Mouse (Mus musculus) forebrain, embryonic 10.5 days (tissue): Measurements from ENCODE around the gene Lrrc10. TPM values are rescaled to one million over a fixed set of nuclear protein-coding genes. Genes with fewer than 3 reads are reported as not detected.
A peak's percentile ranks its signal among the peaks of the same experiment; 100 is the strongest.

Experiments used
- DNase-seq: peaks from one replicate; pipeline ENCODE4 v3.0.0-alpha.2; 2017; ENCODE audit warnings: low spot score; ENCODE audit errors: extremely low spot score
- H3K27ac ChIP-seq: fragments of 300-500 bp; sonication (generic); 2 replicates; pipeline ENCODE4 v1.5.1; 2016; ENCODE audit warnings: mild to moderate bottlenecking
- H3K27me3 ChIP-seq: fragments of 300-500 bp; sonication (generic); 2 replicates; pipeline ENCODE4 v1.6.1; 2016; ENCODE audit warnings: mild to moderate bottlenecking; ENCODE audit not compliant: poor library complexity, severe bottlenecking
- H3K36me3 ChIP-seq: fragments of 300-500 bp; sonication (generic); replicated peaks from 2 replicates; pipeline ENCODE4 v1.6.1; 2016; ENCODE audit warnings: mild to moderate bottlenecking, moderate library complexity
- H3K4me1 ChIP-seq: fragments of 300-500 bp; sonication (generic); 2 replicates; pipeline ENCODE4 v1.6.1; 2016
- H3K4me3 ChIP-seq: fragments of 300-500 bp; sonication (generic); 2 replicates; pipeline ENCODE4 v1.5.1; 2016; ENCODE audit warnings: mild to moderate bottlenecking, moderate library complexity
- H3K9me3 ChIP-seq: fragments of 300-500 bp; sonication (generic); 2 replicates; pipeline ENCODE4 v1.6.1; 2016; ENCODE audit warnings: mild to moderate bottlenecking, moderate library complexity
- WGBS: fragments of 180-500 bp; shearing (Covaris S2); methylation state at CpG from one replicate; pipeline ENCODE4 v1.1.7; 2016; 5-methylcytosine and 5-hydroxymethylcytosine counted together
- polyA plus RNA-seq: library from polyadenylated mRNA; unstranded; fragments of >200 nt; fragmentation: Nextera tagmentation; extraction: Ambion mirVana; gene quantifications from 2 replicates; pipeline ENCODE4 v1.2.1, GENCODE M21; 2016

Gene Lrrc10
- polyA plus RNA-seq, 1 experiment from 2014 or later: not detected

DNA sequence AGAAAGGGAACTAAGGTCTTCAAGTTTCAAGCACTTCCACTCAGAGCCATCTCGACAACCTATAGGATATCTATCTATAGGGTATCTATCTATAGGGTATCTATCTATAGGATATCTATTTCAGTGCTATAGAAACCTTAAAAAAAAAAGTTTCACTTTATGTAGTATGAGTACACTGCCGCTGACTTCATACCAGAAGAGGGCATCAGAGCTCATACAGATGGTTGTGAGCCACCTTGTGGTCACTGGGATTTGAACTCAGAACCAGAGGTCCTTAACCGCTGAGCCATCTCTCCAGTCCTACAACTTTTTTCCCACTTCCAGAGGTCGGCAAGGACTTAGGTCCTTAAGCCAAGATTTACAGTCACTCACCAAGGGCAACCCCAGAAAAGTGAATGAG lies 10.5 kb downstream of the Lrrc10 start:
- H3K4me3 ChIP-seq: no peak overlapping the region
- H3K27me3 ChIP-seq: no peaks in the 10 kb centered on the region
- H3K27ac ChIP-seq: no peak overlapping the region
- DNase-seq: no peak
- H3K9me3 ChIP-seq: no peaks in the 10 kb centered on the region
- WGBS: 91% methylated on average over 4 of the region's 4 CpGs
- peaks cover 100% of the 10 kb centered on the region for H3K36me3 ChIP-seq
- H3K4me1 ChIP-seq: peaks cover 13% of the 10 kb centered on the region

DNA sequence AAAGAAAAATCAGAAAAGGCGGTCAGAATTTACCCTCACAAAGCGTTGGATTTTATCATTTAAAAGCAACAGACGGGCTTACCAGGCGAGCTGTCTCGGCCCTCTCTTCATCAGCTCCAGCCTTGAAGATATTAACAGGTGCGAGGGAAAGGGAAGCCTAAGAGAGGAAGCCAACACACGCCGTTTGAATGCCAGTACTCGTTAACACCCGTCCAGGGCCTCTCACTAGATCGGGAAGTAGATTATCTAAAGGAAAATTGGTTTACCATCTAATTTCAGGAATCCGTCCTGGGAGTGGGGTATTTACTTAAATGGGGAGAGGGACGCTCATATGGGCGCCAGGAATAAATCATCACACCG lies 17.7 kb downstream of the Lrrc10 start:
- peaks cover 24% of the 10 kb centered on the region for H3K4me1 ChIP-seq
- H3K27ac ChIP-seq: peak overlapping the region; percentile 97
- 4% methylated on average over 15 of the region's 15 CpGs for WGBS
- no peaks in the 10 kb centered on the region for H3K27me3 ChIP-seq
- no peak for DNase-seq
- no peaks in the 10 kb centered on the region for H3K9me3 ChIP-seq
- H3K36me3 ChIP-seq: peaks cover 46% of the 10 kb centered on the region
- peak overlapping the region; percentile 97 for H3K4me3 ChIP-seq

DNA sequence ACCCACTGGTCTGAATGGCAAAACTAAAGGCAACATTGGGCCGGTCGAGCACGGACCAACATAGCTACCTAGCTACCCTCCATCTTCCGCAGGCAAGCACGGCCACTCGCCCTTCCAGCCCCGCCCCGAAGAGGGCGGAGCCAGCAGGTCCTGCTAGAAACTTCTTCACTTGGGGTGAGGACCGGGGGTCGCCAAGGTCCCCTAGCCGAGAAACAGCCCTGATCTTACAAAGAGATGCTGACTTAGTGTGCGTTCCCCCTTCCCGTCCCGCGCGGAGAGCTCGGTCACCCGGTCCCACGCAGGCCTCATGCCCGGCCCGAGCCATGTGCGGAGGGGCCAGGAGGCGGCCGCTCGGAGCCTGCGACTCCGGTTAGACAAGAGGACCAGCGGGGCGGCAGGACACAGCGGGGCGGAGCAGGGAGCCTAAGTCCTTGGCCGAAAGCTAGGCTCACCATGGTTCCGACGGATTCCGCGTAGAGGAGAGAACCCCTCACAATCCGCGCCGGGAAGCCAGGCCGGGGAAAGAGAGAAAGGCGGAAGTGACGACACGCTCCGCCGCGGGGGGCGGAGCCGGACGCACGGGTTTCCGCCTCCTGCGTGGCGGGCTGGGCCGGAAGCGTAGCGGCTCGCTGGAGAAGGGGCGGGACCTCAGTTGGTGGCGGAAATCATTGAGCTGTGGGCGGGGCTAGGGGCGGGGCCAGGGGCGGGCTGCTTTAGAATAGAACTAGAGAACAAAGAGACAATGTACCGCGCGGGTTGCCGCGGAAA lies 18.3 kb downstream of the Lrrc10 start, which contains the start of gene Cct2:
TSS of gene Cct2 (minus strand) at position 561 of the 768 bp plus-strand sequence.
- WGBS: under 1% methylated on average over 67 of the region's 68 CpGs
- no peaks in the 10 kb centered on the region for H3K9me3 ChIP-seq
- H3K27me3 ChIP-seq: no peaks in the 10 kb centered on the region
- H3K36me3 ChIP-seq: peaks cover 40% of the 10 kb centered on the region
- peaks cover 23% of the 10 kb centered on the region for H3K4me1 ChIP-seq
- peak within 1 kb of the TSS; percentile 97 for H3K27ac ChIP-seq
- DNase-seq: peak; percentile 97
- peak within 1 kb of the TSS; percentile 97 for H3K4me3 ChIP-seq

DNA sequence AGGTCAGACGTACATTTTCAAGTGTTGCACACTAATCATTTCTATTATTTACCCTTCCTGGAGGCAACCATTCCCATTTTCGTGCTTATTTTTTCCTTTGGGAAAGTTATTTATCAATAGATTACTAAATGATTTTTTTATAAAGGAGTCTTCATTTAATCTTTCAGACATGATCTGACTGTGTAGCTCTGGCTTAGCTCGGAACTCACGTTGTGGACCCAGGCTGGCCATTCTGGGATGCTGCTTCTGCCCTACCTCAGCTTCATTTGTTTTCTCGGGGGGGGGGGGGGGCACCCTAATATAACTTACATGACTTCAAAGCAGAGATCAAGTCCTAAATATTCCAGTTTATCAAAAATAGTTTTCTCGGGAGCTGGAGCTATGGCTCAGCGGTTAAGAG lies 18.9 kb downstream of the Lrrc10 start:
- Histone ChIP-seq H3K27ac (peak overlapping the region; percentile 97), H3K36me3 (peaks cover 35% of the 10 kb centered on the region), H3K9me3 (no peaks in the 10 kb centered on the region), H3K27me3 (no peaks in the 10 kb centered on the region), H3K4me1 (peaks cover 17% of the 10 kb centered on the region), H3K4me3 (peak overlapping the region; percentile 97)
- DNase-seq: no peak
- WGBS: 9% methylated on average over 7 of the region's 7 CpGs

DNA sequence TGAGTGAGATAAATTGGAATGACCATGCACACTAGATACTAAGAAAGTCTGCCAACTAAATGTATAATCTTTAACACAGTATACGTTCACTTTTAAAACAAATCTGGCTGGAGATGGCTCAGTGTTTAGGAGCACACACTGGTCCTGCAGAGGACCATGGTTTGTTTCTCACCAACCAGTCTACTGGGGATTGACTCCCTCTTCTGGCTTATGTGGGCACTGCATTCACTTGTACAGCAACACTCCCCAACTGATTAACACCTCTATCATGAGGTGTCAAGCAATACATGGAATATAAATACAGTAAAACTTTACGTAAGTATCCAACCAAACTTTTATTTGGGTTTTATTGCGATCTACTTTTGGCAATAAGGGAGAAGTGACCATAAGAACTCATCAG lies 24.0 kb downstream of the Lrrc10 start:
- no peak for DNase-seq
- H3K4me1 ChIP-seq: no peaks in the 10 kb centered on the region
- no peaks in the 10 kb centered on the region for H3K27me3 ChIP-seq
- H3K9me3 ChIP-seq: no peaks in the 10 kb centered on the region
- WGBS: 94% methylated on average over 3 of the region's 3 CpGs
- H3K36me3 ChIP-seq: peaks cover 49% of the 10 kb centered on the region
- no peak overlapping the region for H3K27ac ChIP-seq
- H3K4me3 ChIP-seq: no peak overlapping the region

DNA sequence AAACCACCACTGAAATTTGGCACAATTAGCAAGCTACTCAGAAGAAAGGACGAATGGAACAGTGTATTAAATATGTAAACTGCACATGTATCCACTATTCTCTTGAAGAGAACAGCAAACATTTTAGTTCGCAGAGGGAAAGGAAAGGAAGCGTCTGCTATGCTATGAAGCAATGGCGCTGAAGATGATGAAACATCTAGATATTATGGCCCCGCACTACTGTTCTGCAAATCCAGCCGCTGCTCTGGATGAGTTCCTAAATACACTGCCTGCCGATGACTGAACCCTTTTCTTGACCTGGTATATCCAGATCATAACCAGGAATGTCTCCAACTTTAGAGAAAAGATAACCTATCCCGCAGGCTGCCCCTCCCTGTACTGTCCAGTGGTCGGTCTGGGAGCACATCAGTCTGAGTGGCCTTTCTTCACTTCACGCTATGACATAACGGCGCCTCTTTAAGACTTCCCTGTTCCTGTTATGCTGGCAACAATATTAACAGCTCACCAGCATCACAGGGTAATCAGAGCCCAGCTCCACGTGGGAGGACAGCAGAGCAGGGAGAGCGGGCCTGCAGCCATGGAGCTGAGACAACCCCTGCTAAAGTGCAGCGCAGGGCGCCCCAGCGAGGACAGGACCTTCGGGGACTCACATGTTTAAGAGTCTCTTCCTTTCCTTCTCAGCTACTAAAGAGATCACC lies 27.2 kb downstream of the Lrrc10 start:
- no peak overlapping the region for H3K27ac ChIP-seq
- WGBS: 95% methylated on average over 18 of the region's 18 CpGs
- no peaks in the 10 kb centered on the region for H3K9me3 ChIP-seq
- H3K4me1 ChIP-seq: no peaks in the 10 kb centered on the region
- H3K36me3 ChIP-seq: peaks cover 73% of the 10 kb centered on the region
- DNase-seq: no peak
- H3K4me3 ChIP-seq: no peak overlapping the region
- H3K27me3 ChIP-seq: no peaks in the 10 kb centered on the region

DNA sequence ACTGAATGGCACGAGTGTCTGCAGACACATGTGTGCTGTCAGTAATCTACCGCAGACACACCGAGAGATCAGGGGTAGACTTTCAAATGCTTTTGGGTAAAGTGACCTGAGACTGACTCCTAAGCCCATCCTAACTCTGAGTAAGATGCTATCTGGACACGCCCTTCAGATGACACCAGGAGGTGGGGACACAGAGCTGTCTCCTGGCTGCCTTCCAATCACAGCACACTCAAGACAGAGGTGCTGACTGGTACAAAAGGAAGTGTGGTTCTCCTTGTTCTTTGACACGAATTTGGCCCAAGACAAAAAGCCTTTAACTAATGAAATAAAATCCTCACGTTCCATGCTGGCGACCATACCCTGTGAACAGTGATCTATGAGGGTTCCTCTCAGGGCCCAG lies 28.0 kb downstream of the Lrrc10 start:
- 90% methylated on average over 7 of the region's 7 CpGs for WGBS
- Histone ChIP-seq H3K36me3 (peaks cover 82% of the 10 kb centered on the region), H3K9me3 (no peaks in the 10 kb centered on the region), H3K4me1 (no peaks in the 10 kb centered on the region), H3K27me3 (no peaks in the 10 kb centered on the region), H3K27ac (no peak overlapping the region), H3K4me3 (no peak overlapping the region)
- no peak for DNase-seq

DNA sequence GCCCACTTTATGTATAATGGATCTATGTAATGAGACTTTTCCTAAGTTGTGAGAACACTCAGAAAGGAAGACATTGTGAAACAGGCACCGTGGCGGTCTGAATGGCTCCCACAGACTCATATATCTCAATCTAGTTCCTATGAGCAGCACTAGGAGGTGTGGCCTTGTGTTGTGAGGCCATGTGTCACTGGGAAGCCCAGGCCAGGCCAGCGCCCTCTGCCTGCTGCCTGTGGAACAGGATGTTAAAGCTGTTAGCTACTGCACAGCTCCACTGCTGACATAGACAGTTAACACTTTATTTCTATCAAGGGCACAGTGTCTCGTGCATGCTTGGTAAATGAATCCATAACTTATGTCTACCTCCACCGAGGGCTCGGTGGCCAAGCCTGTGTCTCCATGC lies 33.1 kb downstream of the Lrrc10 start:
- no peaks in the 10 kb centered on the region for H3K4me1 ChIP-seq
- no peak for DNase-seq
- no peak overlapping the region for H3K27ac ChIP-seq
- H3K4me3 ChIP-seq: no peak overlapping the region
- H3K36me3 ChIP-seq: peaks cover 80% of the 10 kb centered on the region
- no peaks in the 10 kb centered on the region for H3K9me3 ChIP-seq
- WGBS: 82% methylated on average over 6 of the region's 6 CpGs
- no peaks in the 10 kb centered on the region for H3K27me3 ChIP-seq

DNA sequence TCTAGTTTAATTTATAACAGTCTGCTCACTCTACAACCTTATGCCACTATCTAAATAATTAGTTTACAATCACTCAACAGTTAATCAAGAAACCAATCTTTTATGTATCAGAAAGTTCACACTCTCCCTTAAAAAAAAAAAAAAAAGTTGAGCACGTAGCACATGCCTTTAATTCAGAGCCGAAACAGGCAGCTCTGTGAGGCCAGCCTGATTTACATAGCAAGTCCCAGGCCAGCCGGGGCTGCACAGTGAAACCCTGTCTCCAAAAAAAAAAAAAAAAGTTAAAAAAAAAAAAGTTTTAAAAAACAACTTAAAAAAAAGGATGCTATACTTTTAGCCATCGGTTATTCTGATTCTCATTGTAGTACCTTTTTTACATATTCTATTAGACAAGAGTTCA lies 36.2 kb downstream of the Lrrc10 start:
- DNase-seq: no peak
- WGBS: 86% methylated on average over 4 of the region's 4 CpGs
- Histone ChIP-seq H3K27ac (no peak overlapping the region), H3K36me3 (peaks cover 76% of the 10 kb centered on the region), H3K9me3 (no peaks in the 10 kb centered on the region), H3K4me3 (no peak overlapping the region), H3K27me3 (no peaks in the 10 kb centered on the region), H3K4me1 (no peaks in the 10 kb centered on the region)

DNA sequence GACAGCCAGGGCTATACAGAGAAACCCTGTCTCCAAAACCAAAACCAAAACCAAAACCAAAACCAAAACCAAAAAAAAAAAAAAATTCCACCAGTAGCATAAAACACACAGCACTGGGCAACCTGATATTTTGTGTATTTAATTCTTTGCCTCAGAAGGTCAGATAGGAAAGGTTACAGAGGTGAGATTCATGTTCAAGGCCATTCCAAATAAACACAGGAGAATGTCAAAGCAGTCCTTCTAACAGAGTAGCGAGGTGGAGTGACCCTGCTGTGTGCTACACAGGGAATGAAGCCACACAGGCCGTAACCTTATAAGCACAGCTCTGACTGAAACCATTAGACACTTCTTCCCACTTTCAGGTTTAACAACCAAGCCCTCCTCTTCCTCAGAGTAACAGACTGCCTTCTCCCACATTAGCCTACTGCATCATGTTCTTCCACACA lies 36.8 kb downstream of the Lrrc10 start:
- Histone ChIP-seq H3K4me1 (no peaks in the 10 kb centered on the region), H3K27me3 (no peaks in the 10 kb centered on the region), H3K27ac (no peak overlapping the region), H3K36me3 (peaks cover 74% of the 10 kb centered on the region), H3K9me3 (no peaks in the 10 kb centered on the region), H3K4me3 (no peak overlapping the region)
- WGBS: 87% methylated on average over 2 of the region's 2 CpGs
- no peak for DNase-seq

DNA sequence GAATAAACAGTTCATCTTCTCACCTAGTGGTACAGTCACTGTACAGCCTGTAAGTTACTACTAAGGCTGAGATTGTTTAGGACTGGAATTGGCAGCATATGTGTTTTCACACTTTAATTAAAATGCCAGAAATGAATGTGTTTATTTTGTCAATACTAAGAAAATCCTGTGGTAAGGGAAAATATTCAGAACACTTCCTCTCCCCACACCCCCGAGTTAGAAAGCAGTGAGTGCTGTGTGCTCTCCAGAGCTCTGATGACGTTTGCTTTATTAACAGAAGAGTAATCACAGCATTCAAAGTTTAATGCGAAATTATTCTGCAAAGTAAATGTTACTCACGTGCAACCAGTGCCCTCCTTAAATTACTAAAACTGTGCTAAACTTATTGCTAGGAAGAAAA lies 44.5 kb downstream of the Lrrc10 start:
- WGBS: 82% methylated on average over 4 of the region's 4 CpGs
- H3K36me3 ChIP-seq: peaks cover 37% of the 10 kb centered on the region

DNA sequence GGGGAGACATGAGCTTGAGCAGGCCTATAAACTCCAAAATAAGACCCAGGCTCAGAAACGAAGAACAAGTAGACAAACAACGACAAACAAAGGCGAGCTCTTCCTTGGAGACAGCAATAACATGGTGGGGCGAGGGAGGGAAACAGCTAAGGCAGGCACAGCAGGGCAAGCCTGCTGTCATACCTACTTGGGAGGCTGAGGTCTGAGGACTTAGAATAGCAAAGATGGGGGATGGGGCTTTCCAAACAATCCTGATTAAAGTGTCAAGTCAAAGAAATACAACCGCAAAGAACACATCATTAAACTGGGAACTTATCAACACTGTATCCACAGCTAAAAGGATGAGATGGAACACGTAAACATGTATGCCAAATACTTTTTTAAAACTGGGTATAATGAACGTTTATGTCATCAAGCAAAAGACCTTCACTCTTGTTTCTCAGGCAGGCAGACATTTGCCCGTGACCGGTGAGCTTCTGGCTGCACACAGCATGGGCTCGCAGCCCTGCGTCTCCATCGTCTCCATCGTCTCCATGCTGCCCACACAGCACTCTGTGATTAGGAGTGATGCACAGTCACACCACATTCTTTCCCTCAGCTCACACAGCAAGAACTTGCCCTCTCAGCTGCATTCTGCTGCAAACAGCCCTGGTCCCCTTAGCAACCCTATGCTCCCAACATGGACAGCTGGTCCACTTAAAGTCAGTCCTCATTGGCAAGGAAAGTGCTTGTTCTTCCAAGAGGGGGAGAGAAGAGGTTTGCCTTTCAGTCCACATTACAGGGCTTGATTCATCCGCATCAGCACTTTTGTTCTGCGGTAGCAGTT lies 49.6 kb downstream of the Lrrc10 start:
- H3K4me3 ChIP-seq: no peak overlapping the region
- peak; percentile 53 for DNase-seq
- no peaks in the 10 kb centered on the region for H3K9me3 ChIP-seq
- 69% methylated on average over 15 of the region's 15 CpGs for WGBS
- H3K27ac ChIP-seq: peak overlapping the region; percentile 79
- peaks cover 29% of the 10 kb centered on the region for H3K4me1 ChIP-seq
- H3K27me3 ChIP-seq: no peaks in the 10 kb centered on the region
- H3K36me3 ChIP-seq: peaks cover 16% of the 10 kb centered on the region

More for the DNA sequence above, 44.5 kb downstream of the Lrrc10 start:
- Histone ChIP-seq H3K27ac (no peak overlapping the region), H3K4me1 (peaks cover 10% of the 10 kb centered on the region), H3K9me3 (no peaks in the 10 kb centered on the region), H3K4me3 (no peak overlapping the region), H3K27me3 (no peaks in the 10 kb centered on the region)
- no peak for DNase-seq
